Mouse (Mus musculus) cerebral cortex, adult 2 months (tissue): ENCODE data around the gene Rab31.

Experiments used
- WGBS: fragments of 180-500 bp; shearing (Covaris S2); methylation state at CpG from one replicate; pipeline ENCODE4 v1.1.7; 2018; 5-methylcytosine and 5-hydroxymethylcytosine counted together

Gene Rab31

GRCm38 (mm10) chr17:65771951-65772934 lies at the start of gene Rab31:
TSS of gene Rab31 (minus strand) at chr17:65772752.
- WGBS, result under 1% methylated on average over 75 of the region's 75 CpGs

DNA sequence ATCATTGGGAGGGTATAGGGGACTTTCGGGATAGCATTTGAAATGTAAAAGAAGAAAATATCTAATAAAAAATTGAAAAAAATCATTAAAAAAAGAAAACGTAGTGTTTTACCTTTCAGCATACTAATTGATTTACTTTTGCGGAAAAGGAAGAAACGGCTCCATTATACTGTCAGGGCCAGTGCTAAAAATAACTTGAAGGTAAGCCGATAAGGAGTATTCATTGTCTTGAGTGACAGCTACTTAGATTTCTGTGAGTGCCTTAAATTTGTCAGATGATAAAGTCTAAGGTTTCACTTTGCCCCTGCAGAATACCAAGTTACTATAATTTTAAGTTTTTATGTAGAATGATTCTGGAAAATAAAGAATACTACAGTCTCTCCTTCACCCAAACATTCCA lies 47.6 kb upstream of the Rab31 start:
- 78% methylated on average over 5 of the region's 5 CpGs for WGBS

- WGBS, result 75% methylated on average over 8 of the region's 8 CpGs
Observed at GRCm38 (mm10) chr17:65813763-65814162, 41.2 kb upstream of the Rab31 start.

GRCm38 (mm10) chr17:65811032-65811431 lies 38.5 kb upstream of the Rab31 start:
- 79% methylated on average over 5 of the region's 5 CpGs for WGBS

DNA sequence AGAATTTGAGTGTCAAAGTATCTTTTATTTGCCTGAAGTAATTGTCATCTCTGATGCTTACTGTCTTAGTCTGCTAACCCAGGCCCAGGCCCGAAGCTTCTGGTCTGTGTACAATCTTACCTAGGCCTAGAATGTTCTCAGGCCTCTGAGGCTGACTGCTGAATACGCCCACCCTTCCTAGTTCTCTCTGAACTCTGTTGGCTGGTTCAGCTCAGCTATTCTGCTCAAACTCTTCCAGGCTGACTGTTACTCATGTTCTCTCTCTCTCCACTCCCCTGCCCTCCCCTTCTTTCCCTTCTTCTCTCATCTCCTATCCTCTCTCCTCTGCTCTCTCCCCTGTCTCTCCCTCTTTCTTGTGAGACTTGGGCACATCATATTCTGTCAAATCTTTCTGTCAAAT lies 33.9 kb upstream of the Rab31 start:
- WGBS, result 59% methylated on average over 2 of the region's 2 CpGs

DNA sequence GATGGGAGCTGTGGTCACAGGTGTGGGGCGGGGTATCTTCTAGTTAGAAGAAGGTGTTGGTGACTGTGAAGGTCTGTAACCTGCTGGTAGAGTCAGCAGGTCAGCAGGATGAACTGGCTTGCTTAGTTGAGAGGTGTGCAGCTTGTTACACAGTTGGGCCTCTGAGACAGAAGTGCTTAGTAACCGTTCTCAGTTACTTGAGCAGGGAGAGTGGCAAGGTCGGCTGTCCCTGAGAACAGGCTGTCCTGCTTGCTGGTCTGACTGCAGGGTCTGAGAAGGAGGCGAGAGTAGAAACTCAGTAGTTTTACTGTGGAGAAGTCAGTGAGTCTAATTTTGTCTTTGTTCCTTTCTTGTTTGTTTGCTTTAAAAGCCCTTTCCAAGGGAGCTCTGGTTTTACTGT lies 33.4 kb upstream of the Rab31 start:
- WGBS, result 66% methylated on average over 4 of the region's 4 CpGs

GRCm38 (mm10) chr17:65802026-65802425 lies 29.5 kb upstream of the Rab31 start:
- 72% methylated on average over 4 of the region's 4 CpGs for WGBS

DNA sequence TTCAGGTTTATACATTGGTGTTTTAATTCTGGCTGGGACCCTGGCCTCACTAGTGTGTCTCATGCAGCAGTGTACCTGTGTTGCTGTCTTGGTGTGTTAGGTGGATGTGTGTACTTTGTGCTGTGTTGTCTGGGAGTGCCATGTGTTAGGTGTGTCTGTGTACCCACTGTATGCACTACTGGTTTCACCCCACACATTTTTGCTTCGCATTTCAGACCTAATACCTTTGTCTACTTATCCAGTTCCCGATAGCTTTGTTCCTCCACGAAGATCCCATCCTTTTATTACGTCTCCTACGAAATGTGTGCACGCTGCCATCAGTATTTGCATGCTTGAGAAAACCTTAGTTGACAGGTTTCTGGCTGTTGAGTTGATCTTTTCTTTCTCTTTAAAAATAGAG lies 27.9 kb upstream of the Rab31 start:
- WGBS, result 86% methylated on average over 6 of the region's 6 CpGs

DNA sequence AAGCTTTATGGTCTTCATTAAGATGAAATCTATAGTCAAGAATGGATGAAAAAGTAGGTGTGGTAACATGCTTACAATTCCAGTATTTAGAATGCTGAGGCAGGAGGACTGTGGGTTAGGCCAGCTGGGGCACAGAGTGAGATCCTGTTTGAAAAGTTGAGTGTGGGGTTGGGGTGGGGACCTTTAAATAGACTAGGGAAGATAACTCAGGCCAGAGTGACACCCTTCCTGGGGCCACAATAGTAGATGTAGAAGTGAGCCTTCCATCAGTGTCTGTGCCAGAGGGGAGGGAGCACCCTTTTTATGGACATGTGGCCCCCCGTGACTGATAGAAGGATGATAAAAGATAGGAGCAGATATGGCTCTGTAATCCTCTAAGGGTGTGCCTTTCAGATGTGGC lies 26.8 kb upstream of the Rab31 start:
- 94% methylated on average over 1 of the region's 1 CpGs for WGBS

GRCm38 (mm10) chr17:65798446-65798845 lies 25.9 kb upstream of the Rab31 start:
- WGBS, result 58% methylated on average over 4 of the region's 4 CpGs

DNA sequence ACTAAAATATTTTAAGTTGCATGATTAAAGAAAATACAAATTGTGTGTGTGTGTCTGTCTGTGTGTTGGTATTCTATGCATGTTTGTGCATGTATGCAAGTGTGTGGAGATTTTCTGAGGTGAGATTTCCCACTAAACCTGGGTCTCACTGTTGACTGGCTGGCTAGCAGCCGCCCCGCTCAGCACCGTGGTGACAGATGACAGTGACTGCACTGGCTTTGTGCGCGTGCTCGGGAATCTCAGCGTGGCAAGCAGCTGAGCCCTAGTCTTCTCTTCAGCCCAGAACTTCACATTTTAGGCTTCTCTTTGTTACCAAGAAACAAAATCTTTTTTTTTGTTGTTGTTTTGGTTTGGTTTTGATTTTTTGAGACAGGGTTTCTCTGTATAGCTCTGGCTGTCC lies 23.5 kb upstream of the Rab31 start:
- 61% methylated on average over 7 of the region's 7 CpGs for WGBS

DNA sequence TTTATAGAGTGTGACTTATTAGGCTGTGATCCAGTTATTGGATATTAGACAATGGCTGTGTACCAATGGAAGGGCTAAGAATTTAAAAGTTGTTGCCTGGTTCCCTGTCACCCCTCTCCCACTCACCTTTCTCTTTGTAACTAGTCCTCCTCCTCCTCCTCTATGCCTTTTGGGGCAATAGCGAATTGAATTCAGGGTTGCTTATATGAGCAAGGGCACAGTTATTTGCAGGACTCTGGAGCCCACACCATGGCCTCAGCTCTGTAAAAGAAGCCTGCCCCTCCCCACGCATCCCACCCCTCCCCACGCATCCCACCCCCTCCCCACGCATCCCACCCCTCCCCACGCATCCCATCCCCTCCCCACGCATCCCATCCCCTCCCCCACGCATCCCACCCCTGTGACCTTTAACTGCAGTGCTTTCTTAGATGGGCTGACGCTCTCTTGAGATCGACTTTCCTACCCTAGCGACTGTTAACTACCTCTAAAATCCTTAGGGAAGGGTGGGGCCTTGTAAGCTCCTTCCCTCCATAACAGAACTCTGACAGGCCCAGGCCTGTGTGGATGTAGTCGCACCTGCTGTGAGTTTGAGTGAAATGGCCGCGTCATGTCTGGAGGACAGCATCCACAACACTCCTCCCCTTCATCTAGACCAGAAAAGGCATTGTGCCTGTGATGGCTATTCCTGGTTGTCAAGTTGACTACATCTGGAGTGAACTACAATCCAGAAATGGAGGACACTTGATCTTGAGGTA lies 21.7 kb upstream of the Rab31 start:
- WGBS, result 92% methylated on average over 13 of the region's 13 CpGs

GRCm38 (mm10) chr17:65793307-65793930 lies 20.9 kb upstream of the Rab31 start:
- 91% methylated on average over 12 of the region's 12 CpGs for WGBS

GRCm38 (mm10) chr17:65791161-65791560 lies 18.6 kb upstream of the Rab31 start:
- WGBS, result 83% methylated on average over 2 of the region's 2 CpGs

DNA sequence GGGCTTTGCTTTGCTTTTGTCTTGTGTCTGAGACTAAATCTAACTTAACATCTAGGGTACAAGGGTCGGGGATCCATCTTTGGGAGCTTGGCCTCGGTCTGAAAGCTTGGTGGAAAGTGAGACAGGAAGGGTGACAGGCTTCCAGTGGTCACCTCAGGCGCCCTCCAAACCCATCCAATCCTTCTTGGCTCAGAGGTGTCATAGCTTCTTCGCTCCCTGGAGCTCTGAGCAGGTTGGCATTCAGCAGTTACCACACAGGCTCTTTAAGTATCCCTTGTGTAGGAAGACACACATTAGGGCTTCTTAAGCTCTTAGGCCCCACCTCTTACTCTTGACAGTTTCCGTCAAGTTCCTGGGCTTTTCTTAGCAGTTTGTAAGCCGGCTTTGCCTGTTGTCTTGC lies 17.0 kb upstream of the Rab31 start:
- 95% methylated on average over 6 of the region's 6 CpGs for WGBS

DNA sequence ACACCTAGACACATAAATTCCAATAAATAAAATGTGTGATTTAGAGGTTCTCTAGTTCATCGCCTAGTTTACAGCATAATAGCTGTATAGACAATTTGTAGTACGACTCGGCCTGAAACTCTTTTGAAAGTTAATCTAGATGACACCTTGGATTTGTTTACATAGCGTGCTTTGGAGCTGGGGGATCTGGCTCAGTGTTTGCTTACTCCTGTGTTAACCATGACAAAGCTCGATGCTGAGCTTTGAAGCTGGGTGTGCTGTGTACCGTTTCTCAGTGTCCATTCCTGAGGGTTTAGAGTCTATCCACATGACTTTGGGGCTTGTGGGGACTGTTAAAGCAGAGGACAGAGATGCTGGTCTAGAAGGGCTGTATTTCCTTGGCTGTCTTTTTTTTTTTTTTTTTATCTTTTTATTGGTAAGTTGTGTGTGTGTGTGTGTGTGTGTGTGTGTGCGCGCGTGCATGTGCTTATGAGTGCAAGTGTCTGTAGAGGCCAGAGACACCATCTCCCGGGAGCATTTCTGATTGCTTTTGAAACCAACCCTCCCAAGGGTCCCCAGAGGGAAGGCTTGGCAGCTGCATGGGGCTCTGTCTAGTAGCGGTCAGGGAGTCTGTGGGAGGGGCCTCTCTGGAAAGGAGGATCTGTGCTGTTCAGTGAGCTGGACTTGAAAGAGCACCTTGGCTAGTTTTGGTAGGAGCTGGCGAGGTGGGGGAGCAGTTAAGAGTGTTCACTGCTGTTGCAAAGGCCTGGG lies 16.2 kb upstream of the Rab31 start:
- 84% methylated on average over 12 of the region's 12 CpGs for WGBS

DNA sequence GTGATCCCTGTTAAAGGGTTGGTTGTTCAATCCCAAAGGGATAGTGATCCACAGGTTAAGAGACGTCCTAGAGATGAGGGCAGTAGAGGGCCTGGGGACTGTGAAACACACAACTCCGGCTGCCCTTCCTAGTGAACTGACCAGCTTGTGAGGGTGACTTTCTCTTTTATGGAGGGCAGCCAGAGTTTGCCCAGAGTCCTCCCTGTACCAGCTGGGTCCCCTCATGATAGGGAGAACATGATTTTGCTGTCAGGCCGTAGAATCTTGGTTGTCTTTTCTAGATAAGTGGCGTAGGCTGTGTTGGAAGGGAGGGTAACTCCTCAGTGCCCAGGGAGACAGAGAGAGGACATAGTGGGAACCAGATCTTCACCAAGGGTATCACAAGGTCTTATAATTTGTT lies 14.7 kb upstream of the Rab31 start:
- WGBS, result 89% methylated on average over 4 of the region's 4 CpGs

DNA sequence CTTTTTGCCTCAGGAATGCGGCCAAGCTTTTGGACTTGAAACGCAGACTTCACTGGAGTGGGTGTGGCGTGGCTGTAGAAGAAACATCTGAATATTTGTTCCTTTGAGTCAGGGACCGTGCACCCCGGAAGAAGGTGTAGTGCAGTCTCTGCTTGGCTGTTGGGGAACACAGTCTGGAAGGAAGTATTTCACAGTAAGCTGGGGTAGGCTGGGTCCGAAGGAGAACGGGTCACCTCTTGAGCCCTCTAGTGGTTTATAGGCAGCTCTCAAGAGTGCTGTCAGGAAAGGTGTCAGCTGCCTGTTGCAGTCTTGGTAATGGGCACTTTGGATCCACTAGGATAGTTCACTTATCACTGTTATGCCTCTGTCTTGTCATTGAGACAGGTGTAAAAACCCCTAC lies 13.7 kb upstream of the Rab31 start:
- WGBS, result 66% methylated on average over 7 of the region's 7 CpGs

DNA sequence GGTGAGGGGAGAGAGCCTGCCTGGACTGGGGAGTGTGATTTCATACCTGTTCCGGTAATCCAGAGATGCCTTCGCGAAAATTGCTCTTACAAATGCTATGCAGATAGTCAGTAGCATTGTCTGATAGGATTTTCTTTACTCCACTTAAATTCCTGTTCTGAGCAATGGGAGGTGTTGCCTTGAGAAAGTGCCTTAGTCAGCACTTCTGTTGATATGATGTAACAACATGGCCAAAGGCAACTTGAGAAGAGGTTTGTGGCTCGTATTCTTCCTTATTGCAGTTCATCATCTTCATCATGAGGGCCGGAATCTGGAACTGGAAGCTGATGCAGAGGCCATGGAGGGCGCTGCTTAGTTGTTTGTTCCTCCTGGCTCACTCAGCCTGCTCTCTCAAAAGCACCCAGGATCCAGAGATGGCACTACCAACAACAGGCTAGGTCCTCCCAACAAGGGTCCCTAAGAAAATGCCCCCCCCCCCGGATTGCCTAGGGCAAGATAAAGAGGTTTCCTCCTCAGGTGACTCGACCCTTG lies 12.1 kb upstream of the Rab31 start:
- 60% methylated on average over 8 of the region's 8 CpGs for WGBS

- 3% methylated on average over 102 of the region's 135 CpGs for WGBS
Observed at GRCm38 (mm10) chr17:65783182-65784161, 10.9 kb upstream of the Rab31 start.
